Mouse (Mus musculus) liver (tissue): ENCODE results near the gene Soga1.

ENCODE experiments used
- DNase-seq: peaks from one replicate; pipeline ENCODE4 v3.0.0-alpha.2; 2020; ENCODE audit warnings: mixed read lengths

The Soga1 gene

DNA sequence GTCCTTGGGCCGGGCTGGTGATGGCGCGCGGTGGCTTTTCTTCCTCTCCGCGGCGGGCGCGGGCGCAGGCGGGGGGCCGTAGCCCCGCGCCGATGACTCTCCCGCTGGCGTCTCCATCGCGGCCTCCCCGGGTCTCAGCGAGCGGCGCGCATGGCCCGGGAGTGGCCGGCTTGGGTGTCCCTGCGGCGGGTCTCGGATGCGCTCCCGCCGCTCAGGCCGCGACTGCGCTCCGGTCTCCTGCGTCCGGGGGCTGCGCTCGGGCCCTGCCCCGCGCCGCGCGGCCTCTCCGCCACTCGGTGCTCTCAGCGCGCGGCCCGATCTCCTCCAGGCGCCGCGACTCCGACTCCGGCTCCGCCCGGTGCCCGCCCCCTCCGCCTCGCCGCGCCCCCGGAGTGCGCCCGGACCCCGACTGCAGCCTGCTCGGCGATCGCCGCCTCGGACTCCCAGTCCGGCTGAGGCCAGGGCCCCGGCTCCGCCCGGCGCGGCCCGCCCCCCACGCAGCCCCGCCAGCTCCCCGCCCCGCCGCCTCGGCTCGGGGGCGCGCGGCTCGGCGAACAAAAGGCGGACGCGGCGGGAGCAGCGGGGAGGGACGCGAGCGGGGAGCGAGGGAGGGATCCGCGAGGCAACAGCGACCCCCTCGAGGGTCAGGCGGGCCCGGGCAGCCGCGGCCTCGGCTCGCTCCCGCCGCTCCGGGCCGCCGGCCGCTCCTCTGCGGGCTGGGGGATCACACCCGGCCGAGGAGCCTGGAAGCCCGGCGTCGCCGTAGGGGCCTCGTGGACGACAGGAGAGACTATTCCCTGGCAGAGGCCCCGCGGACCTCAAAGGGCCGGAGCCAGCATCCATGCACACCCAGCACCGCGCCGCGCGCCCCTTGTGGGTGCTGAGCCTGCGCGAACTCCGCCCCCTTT lies at the start of gene Soga1:
TSS of gene Soga1 (minus strand) at position 462 of the 908 bp plus-strand sequence.
- DNase-seq = peak; percentile 77

DNA sequence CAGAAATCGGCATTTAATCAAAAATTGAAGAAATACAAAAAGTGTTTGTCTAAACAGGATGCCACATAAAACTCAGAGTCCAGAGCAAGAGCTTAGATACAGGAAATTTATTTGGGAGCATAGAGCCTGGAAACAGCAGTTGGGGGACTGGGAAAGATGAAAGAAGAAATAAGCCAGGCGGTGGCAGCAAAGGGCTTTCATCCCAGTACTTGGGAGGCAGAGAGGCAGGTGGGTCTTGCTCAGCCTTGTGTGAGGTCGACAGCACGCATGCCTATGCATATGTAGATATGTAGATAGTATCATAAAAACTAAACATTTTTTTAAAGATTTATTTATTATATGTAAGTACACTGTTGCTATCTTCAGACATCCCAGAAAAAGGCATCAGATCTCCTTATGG lies 49.0 kb upstream of the Soga1 start:
- no peak for DNase-seq

DNA sequence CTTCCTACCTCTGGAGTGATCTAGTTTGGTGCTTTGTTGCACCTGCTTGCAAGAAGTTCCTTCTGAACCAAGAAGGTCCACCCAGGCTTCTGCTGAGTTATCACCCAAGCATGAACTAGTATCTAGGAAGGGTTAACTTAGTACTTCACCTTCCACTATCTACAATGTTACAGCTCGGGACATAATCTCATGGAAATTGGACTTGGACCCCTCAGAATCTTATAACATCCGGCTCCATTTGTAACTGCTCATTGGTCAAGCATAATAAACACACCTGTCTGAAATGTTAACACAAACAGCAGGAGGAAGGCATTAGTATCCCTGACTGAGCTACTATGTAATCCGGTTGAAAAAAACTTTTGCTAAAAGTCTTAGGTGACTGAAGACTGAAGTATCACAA lies 48.3 kb upstream of the Soga1 start:
- no peak for DNase-seq

DNA sequence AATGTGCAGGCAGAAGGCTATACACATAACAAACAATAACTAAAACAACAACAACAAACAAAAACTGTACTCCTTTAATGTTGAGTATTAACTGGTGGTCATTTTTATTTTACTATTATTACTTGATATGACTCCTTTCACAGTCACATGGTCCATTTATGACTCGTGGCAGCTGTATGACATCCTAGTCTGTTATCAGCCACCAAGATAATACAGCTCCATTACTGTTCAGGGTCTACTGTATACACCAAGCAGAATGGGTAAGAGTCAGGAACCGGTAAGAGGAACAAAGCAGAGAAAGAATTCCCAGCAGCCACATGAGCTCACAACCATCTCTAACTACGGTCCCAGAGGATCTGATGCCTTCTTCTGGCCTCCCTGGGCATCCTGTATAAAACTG lies 46.2 kb upstream of the Soga1 start:
- DNase-seq = no peak

DNA sequence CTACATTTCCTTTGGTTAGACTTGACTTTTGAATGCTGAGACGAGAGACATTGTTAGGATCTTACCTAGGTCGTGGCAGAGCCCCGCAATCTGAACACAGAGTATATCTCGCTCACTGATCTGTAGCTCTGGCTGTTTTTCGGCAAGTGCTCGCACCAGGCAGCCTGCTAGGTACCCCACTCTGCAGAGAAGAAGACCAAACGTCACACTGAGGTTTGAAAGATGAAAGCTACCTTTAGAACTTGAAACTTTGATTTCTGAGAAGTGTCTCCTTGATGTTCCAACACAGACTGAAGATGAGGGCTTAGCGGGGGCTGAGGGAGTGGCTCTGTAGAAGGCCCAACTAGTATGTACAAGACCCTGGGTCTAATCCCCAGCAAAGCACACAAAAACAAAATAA lies 42.7 kb upstream of the Soga1 start:
- DNase-seq = no peak

DNA sequence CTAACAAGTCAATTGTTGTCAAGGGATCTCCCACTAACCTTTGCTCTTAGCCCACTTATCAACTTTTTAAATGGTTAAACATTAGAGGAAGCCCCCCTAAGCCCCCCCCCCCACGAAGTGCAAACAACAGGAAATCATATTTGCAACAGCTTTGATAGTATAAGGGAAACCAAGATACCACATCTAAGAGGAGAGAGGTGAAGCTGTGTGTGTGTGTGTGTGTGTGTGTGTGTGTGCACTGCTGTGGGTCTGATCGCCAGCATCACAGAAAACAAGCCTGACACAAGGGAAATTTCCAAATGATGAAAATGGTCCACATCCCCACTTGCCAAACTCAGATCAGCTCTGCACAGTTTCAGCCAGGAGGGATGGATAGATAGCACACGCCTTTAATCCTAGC lies 40.0 kb upstream of the Soga1 start:
- DNase-seq = no peak

DNA sequence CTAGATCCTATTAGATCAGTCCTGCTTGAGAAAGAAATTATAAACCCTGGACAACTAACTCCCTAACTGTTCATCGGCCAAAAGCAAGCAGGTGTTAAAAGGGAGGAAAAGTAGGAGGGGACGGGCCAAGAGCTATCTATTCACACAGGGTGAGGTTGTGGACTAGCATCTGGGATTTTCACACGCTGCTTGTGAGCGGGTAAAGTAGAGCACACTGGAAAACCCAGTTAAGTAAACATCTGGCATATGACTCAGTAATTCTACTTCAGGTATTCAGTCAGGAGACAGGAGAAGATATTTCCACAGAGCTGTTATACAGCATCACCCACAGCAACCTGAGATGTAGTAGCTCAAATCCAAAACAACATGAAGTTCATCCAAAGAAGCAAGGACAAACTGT lies 39.5 kb upstream of the Soga1 start:
- DNase-seq = no peak

DNA sequence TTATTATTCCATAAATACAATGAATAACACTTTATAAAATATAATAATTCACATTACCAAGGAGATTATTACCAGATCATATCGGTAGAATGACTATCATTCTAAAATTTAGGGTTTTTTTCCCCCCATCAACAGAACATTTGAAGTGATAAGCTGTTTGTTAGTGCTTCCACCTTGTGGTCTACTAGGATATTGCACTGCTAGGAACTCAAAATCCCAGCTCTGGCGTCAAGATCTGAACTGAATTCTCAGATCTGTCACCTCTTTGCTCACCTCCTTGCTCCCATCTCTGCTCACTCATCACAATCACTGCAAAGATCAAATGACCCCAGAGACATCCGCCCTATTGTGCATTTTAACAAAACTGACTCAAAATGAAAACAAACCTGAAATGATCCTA lies 37.9 kb upstream of the Soga1 start:
- no peak for DNase-seq

DNA sequence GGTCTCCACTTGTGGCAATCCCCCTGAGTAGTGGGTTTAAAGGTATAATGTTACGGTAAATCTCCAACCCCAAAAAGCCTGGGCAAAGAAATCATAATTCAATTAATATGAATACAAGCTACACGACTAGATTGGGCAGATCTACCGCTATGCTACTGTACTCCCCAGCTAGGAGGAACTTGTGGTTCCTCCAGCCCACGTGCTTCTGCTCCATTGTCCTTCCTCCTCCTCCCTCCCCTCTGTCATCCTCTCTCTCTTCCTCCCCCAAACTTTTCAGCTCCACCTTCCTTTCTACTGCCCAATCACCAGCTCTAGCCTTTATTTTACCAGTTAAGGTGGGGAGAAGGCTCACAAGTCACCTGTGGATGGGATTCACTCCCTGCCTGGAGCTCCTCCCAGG lies 29.2 kb upstream of the Soga1 start:
- DNase-seq = no peak

DNA sequence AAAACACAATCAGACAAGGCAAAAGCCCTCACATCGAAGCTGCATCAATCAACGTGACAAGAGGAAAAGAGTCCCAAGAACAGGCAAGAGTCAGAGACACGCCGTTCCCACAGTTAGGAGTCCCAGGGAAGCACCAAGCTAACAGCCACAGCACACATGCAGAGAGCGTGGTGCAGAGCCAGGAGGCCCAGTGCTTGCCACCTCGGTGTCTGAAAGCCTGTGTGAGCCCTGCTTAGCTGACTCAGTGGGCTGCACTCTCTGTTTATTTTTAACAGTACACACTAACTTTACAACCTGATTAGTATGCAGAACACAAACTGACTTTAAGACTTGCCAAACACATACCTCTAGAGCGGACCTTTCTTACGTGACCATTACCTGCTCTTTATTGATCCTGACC lies 25.4 kb upstream of the Soga1 start:
- DNase-seq = no peak

DNA sequence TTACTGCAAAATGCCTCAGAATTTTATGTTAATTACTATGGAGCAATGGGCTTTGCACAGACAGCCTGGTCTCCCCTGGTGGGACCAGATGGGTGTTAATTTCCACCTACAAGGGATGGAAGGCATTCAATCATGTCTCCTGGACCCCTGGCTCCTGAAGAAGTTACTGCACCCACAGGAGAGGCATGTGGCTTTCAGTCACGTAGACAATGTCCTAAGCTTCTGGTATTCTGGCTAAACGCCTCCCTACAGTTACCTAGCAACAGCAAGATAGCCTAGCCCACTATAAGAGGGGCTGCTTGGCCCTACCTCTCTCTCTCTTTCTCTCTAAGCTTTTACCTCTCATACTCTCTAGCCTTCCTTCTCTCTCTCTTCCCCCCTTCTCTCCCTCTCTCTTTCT lies 23.2 kb upstream of the Soga1 start:
- DNase-seq = no peak

DNA sequence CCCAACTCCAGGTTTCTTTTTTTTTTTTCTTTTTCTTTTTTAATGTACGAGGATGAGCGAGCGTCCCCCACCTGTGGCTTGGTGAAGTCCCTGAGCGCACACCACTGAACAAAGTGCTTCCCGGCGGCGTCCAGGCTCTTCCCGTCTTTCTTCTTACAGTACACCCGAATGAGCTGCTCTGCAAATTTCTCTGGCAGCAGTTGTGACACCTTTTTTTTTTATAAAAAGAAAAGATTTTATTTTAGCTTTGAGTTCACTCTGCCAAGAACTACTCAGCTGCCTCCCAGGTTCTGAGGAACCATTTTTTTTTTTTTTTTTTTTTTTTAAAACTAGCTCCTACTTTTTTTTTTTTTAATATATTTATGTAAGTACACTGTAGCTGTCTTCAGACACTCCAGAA lies 22.6 kb upstream of the Soga1 start:
- DNase-seq = no peak

DNA sequence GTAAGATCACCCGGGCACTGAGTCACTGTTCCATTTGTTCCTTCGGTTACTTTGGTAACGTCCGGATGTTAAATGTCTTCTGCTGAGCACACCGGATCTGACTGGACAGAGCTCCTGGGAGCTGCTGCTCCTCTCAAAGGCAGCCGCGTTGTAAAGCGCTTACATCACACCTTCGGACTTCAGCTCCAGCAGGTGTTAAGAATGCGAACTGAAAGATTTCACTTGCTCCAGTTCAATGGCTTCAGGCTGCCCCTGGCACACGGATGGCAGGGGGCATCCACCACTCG lies 21.2 kb upstream of the Soga1 start:
- no peak for DNase-seq

DNA sequence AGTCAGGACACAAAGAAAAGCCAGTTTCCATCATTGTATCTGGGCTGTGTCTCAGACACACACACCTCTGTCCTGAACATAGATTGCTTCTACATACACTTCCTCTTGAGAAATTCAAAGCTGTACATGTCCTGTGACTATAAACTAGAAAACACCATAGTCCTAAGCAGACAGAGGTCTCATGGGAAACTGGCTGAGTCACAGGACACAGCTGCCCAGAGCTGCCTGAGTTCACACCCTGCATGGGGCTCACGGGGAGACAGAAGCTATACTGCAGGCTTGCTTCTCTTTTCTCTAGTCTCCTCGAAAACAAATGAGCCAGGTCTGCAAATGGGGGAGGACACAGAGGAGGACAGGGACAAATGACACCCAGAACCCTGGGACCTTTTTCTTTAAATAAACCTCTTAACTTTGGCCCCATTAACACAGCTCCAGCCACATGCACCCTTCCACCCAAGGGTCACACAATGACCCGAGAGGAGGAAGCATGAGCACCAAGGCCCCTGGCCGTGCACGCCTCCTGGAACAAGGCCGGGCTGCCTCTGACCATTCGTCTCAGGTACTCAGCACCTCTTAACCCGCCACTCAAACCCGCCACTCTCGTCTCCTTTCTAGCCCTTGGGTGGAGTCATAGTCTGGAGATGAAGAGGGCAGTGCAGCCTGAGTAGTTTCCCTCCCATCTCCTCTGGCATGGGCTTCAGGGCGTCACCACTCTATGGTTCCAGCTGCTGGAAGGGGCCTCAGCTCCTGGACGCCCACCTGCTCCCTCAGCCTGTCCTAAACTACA lies 20.7 kb upstream of the Soga1 start:
- DNase-seq = no peak

DNA sequence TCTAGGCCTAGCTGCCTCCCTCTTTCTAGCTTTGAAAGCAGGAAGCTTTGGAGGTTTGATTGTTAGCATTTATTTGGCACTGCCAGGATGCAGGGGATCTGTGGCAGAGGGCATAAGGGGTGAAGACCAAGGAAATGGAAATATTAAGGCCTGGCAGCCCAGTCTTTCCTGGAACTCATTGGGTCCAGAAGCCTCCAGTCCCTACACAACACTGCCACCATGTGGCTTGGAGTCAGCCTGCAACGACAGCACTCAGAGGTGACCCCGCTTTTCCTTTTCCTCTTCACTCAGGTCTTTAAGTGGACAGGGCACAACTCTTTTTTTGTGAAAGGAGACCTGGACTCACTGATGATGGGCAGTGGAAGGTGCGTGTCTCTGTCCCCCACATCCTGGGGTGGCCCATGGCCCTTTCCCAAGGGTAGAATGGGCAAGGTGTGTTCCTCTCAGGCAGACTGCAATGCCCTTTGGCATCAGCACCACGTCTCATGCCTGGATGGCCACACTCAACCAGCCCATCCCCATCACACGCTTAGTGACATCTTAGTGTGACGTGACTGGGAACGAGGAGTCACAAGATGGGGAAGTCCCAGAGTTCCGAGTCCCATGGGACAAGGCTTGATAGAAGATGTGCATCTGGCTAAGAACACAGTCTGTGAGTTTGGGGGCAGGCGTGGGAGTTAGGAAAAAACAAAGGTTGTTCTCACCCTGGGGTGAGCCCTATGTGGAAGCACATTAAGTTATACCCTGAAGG lies 16.1 kb upstream of the Soga1 start:
- DNase-seq = peak; percentile 62

DNA sequence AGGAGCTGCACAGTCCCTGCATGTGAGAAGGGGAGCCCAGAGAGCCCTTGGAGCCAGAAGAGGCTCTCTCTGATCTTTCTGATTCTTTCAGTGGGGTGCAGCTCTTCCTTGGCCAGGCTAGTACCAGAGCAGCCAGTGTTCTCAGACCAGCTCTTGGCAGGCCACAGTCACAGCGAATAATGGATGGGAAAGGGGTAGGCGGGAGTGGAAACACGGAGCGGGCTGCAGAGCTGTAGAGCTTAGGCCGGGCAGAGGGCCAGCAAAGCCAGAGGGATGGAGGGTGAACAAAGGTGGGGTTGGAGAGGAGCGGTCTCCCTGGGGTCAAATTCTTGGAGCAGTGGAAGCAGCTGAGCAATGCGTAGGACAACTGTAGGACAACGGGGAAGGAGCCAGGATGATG lies 13.0 kb upstream of the Soga1 start:
- DNase-seq = no peak

DNA sequence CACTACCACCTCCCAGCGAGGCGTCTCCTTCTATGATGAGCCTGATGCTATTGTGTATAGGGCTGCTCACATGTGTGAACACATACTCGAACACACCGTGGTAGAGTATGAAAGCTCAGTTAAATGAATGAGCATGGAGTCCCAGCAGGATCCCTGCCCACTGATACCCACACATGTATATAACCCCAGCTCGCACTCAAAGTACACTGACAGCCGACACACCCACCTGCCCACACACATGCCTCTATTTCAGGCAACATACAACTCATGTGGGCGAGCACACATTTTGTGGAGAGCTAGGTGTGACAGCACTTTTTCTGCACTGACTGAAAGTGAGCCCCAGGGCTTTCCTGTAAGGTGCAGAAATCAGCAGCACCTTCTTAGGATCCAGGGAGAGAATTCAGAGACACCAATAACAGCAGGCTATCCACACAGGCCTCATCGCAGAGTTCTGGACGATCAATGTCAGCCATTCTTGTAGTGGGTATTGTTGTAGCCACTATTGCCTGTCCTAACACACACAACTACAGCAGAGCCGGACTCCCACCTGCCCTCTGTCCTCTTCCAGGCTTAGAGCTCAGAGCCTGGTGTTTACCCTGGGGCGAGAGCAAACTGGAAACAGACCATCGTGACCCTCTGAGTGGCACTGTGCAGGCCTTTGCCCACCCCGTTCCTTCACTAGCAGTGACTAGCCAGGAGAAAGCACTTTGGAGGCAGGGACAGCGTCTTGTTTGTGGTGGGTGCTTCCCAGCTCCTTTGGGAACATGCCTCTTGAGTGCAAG lies 8.7 kb upstream of the Soga1 start:
- no peak for DNase-seq

DNA sequence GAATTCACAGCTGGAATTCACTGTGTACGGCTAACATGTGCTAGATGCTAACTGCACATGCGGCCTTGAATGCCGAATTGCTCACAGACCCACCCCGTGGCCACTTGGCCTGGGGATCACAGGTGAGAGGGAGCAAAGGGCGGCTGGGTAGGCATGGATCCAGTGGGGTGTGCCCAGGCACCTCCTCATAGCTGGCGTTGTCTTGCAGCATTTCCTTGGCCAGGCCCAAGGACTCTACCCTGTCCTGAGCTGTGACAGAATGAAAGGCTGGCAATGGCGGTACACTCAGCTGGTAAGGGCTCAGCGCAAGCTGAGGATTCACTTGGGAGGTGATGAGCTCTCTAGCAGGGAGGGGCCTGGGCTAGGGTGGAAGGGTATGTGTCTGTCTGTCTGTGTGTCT lies 7.7 kb upstream of the Soga1 start, which contains the start of gene Tldc2:
TSS of gene Tldc2 (plus strand) at position 260 of the 400 bp plus-strand sequence.
- no peak for DNase-seq

DNA sequence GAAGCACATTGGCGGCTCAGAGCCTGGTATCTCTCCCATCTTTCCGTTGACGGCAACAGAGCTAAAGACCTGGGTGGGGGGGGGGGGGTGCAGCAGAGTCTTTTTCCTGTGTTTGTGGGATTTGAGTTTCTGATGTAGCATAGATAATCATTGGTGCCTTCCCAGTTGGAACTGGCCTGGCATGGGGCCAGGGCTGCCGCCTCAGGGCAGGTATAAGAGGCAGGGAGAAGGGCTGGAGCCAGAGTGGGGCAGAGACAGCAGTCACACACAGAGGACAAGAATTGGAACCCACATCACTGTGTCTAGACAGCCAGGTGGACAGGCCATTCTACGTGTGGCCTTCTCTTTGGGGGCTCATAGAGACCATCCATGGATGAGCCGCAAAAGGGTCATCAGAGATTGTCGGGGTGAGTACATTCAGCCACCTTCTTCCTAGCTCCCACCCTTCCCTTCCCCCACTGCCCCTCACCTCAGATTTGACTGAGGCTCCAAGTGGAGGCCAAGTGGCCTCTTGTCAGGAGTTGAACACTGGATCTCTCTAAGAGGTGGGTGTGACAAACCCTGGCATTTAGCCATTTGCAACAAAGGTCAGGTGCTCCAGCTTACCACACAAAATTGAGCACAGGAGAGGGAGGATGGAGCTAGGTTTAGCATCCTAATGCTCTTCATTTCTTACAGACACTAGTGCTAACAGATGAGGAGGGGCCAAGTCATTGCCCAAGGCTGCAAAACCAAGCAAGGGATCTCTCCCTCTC lies 6.0 kb upstream of the Soga1 start:
- DNase-seq = no peak

DNA sequence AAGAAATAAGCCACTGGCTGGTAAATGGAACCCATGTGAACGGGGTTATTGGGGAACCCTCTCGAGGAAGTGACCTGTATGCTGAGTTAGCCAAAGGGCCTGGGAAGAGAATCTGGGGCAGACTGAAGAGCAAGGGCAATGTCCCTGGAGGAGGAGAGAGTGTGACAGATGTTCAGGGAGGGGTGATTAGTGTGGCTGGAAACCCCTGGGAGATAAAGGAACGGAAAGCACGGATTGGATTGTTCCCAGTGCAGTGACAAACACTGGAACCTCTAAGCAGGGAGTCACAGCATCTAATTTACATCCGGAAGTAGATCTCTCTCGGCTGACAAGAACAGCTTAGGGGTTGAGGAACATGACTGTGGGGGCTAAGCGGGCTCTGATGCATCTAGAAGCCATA lies 2.9 kb upstream of the Soga1 start:
- DNase-seq = no peak

DNA sequence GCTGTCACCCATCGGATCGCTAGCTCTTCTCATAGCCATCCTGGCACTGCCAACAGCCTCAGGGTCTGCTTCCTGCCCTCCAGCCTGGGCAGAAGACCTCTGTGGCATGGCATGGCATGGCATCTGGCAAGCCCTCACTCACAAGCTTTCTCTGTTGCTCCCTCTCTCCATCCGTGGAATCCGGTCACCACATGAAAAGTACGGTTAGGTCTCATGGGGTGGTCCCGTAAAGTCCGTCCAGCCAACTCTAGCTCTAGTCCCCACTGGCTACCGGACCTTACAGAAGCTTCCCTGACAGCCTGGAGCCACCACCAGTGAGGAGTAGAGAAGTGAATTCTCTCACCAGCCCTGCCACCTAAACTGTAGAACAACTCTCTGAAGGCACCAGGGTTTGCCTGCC lies 2.3 kb upstream of the Soga1 start:
- no peak for DNase-seq

DNA sequence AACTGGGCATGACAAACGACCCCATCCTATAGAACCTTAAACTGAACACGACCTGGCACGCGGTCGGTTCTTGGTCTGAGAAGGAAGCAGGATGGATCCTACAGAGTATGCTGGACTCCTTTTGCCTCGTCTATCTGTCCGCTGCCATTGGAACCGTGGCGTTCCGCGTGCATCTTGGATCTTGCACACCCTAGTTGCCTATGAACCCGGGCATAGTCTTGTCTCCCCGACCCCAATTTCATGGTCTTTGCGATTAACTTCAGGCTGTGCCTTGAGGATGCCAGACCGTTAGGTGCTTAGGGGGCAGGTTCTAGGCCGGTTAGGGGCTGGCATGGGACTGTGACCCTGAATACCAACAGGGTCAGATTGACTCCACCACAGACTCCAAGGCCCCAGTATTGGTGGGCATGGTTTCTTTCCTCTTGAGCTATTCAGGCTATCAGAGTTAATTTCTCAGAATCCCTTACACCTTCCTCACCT lies 687 bp upstream of the Soga1 start:
- no peak for DNase-seq
